Mouse (Mus musculus): Measurements from ENCODE around the gene Smoc2. TPM values are rescaled to one million over a fixed set of nuclear protein-coding genes. Genes with fewer than 3 reads are reported as not detected.
A peak's percentile ranks its signal among the peaks of the same experiment; 100 is the strongest.

The Smoc2 gene
- polyA plus RNA-seq, 1 experiment from 2014 or later: 5.9 TPM

GRCm38 (mm10) chr17:14361511-14361910 is 82.2 kb downstream of the Smoc2 start:
- no peak overlapping the region for H3K9ac ChIP-seq
- no peaks in the 10 kb centered on the region for H3K4me1 ChIP-seq
- no peaks in the 10 kb centered on the region for H3K36me3 ChIP-seq
- no peak overlapping the region for H3K4me3 ChIP-seq
- no peaks in the 10 kb centered on the region for H3K9me3 ChIP-seq (replicated peaks)
- H3K27me3 ChIP-seq (replicated peaks): no peaks in the 10 kb centered on the region
- no peak for ATAC-seq
- no peak overlapping the region for H3K4me2 ChIP-seq
- no peak overlapping the region for H3K27ac ChIP-seq
- WGBS (ENCODE audit: insufficient replicate concordance): 58% methylated on average over 1 of the region's 1 CpGs

GRCm38 (mm10) chr17:14370476-14370875 is 91.2 kb downstream of the Smoc2 start:
- H3K4me3 ChIP-seq: no peak overlapping the region
- H3K4me2 ChIP-seq: no peak overlapping the region
- no peaks in the 10 kb centered on the region for H3K9me3 ChIP-seq (replicated peaks)
- no peaks in the 10 kb centered on the region for H3K36me3 ChIP-seq
- H3K27me3 ChIP-seq (replicated peaks): no peaks in the 10 kb centered on the region
- H3K9ac ChIP-seq: no peak overlapping the region
- no peaks in the 10 kb centered on the region for H3K4me1 ChIP-seq
- ATAC-seq: no peak
- H3K27ac ChIP-seq: no peak overlapping the region
- 69% methylated on average over 5 of the region's 5 CpGs for WGBS (ENCODE audit: insufficient replicate concordance)

- Histone ChIP-seq H3K4me3 (no peak overlapping the region), H3K9me3 (replicated peaks) (no peaks in the 10 kb centered on the region), H3K27ac (no peak overlapping the region), H3K4me2 (no peak overlapping the region), H3K27me3 (replicated peaks) (no peaks in the 10 kb centered on the region), H3K36me3 (no peaks in the 10 kb centered on the region), H3K9ac (no peak overlapping the region), H3K4me1 (no peaks in the 10 kb centered on the region)
- 54% methylated on average over 6 of the region's 6 CpGs for WGBS (ENCODE audit: insufficient replicate concordance)
- ATAC-seq: peak; percentile 65
Observed at GRCm38 (mm10) chr17:14371606-14372005, 92.3 kb downstream of the Smoc2 start.

GRCm38 (mm10) chr17:14372324-14373145 is 93.2 kb downstream of the Smoc2 start:
- ATAC-seq: no peak
- 74% methylated on average over 25 of the region's 25 CpGs for WGBS (ENCODE audit: insufficient replicate concordance)
- no peak overlapping the region for H3K27ac ChIP-seq
- H3K9ac ChIP-seq: no peak overlapping the region
- H3K9me3 ChIP-seq (replicated peaks): no peaks in the 10 kb centered on the region
- no peak overlapping the region for H3K4me2 ChIP-seq
- H3K4me3 ChIP-seq: no peak overlapping the region
- no peaks in the 10 kb centered on the region for H3K27me3 ChIP-seq (replicated peaks)
- H3K36me3 ChIP-seq: no peaks in the 10 kb centered on the region
- no peaks in the 10 kb centered on the region for H3K4me1 ChIP-seq

- Histone ChIP-seq H3K36me3 (no peaks in the 10 kb centered on the region), H3K4me3 (no peak overlapping the region), H3K4me1 (no peaks in the 10 kb centered on the region), H3K4me2 (no peak overlapping the region), H3K27ac (no peak overlapping the region), H3K9ac (no peak overlapping the region), H3K27me3 (replicated peaks) (no peaks in the 10 kb centered on the region), H3K9me3 (replicated peaks) (no peaks in the 10 kb centered on the region)
- WGBS (ENCODE audit: insufficient replicate concordance): 63% methylated on average over 17 of the region's 17 CpGs
- ATAC-seq: no peak
Observed at GRCm38 (mm10) chr17:14378692-14379446, 99.6 kb downstream of the Smoc2 start.

- ATAC-seq: no peak
- Histone ChIP-seq H3K27ac (no peak overlapping the region), H3K27me3 (replicated peaks) (no peaks in the 10 kb centered on the region), H3K36me3 (no peaks in the 10 kb centered on the region), H3K4me2 (no peak overlapping the region), H3K4me1 (no peaks in the 10 kb centered on the region), H3K9me3 (replicated peaks) (no peaks in the 10 kb centered on the region), H3K4me3 (no peak overlapping the region), H3K9ac (no peak overlapping the region)
- WGBS (ENCODE audit: insufficient replicate concordance): 70% methylated on average over 2 of the region's 2 CpGs
Observed at GRCm38 (mm10) chr17:14379518-14379917, 100.2 kb downstream of the Smoc2 start.

GRCm38 (mm10) chr17:14379966-14380365 is 100.7 kb downstream of the Smoc2 start:
- Histone ChIP-seq H3K4me1 (no peaks in the 10 kb centered on the region), H3K27me3 (replicated peaks) (no peaks in the 10 kb centered on the region), H3K36me3 (no peaks in the 10 kb centered on the region), H3K4me3 (no peak overlapping the region), H3K9ac (no peak overlapping the region), H3K9me3 (replicated peaks) (no peaks in the 10 kb centered on the region), H3K4me2 (no peak overlapping the region), H3K27ac (no peak overlapping the region)
- 61% methylated on average over 3 of the region's 3 CpGs for WGBS (ENCODE audit: insufficient replicate concordance)
- ATAC-seq: no peak

- Histone ChIP-seq H3K36me3 (no peaks in the 10 kb centered on the region), H3K27ac (no peak overlapping the region), H3K27me3 (replicated peaks) (no peaks in the 10 kb centered on the region), H3K4me2 (no peak overlapping the region), H3K4me3 (no peak overlapping the region), H3K9me3 (replicated peaks) (no peaks in the 10 kb centered on the region), H3K9ac (no peak overlapping the region), H3K4me1 (no peaks in the 10 kb centered on the region)
- WGBS (ENCODE audit: insufficient replicate concordance): 75% methylated on average over 12 of the region's 12 CpGs
- ATAC-seq: no peak
Observed at GRCm38 (mm10) chr17:14380526-14380925, 101.2 kb downstream of the Smoc2 start.

- ATAC-seq: no peak
- H3K4me2 ChIP-seq: no peak overlapping the region
- H3K4me1 ChIP-seq: no peaks in the 10 kb centered on the region
- H3K4me3 ChIP-seq: no peak overlapping the region
- no peaks in the 10 kb centered on the region for H3K36me3 ChIP-seq
- H3K9ac ChIP-seq: no peak overlapping the region
- no peaks in the 10 kb centered on the region for H3K9me3 ChIP-seq (replicated peaks)
- H3K27ac ChIP-seq: no peak overlapping the region
- no peaks in the 10 kb centered on the region for H3K27me3 ChIP-seq (replicated peaks)
- 32% methylated on average over 7 of the region's 7 CpGs for WGBS (ENCODE audit: insufficient replicate concordance)
Observed at GRCm38 (mm10) chr17:14381482-14381881, 102.2 kb downstream of the Smoc2 start.

- Histone ChIP-seq H3K4me2 (no peak overlapping the region), H3K9me3 (replicated peaks) (no peaks in the 10 kb centered on the region), H3K36me3 (no peaks in the 10 kb centered on the region), H3K4me3 (no peak overlapping the region), H3K4me1 (no peaks in the 10 kb centered on the region), H3K27me3 (replicated peaks) (no peaks in the 10 kb centered on the region), H3K27ac (no peak overlapping the region), H3K9ac (no peak overlapping the region)
- no peak for ATAC-seq
- 49% methylated on average over 4 of the region's 4 CpGs for WGBS (ENCODE audit: insufficient replicate concordance)
Observed at GRCm38 (mm10) chr17:14383981-14384380, 104.7 kb downstream of the Smoc2 start.

- no peaks in the 10 kb centered on the region for H3K27me3 ChIP-seq (replicated peaks)
- no peak overlapping the region for H3K9ac ChIP-seq
- H3K4me1 ChIP-seq: no peaks in the 10 kb centered on the region
- no peaks in the 10 kb centered on the region for H3K36me3 ChIP-seq
- ATAC-seq: no peak
- no peak overlapping the region for H3K27ac ChIP-seq
- no peaks in the 10 kb centered on the region for H3K9me3 ChIP-seq (replicated peaks)
- WGBS (ENCODE audit: insufficient replicate concordance): 62% methylated on average over 6 of the region's 6 CpGs
- no peak overlapping the region for H3K4me3 ChIP-seq
- no peak overlapping the region for H3K4me2 ChIP-seq
Observed at GRCm38 (mm10) chr17:14384980-14385379, 105.7 kb downstream of the Smoc2 start.

GRCm38 (mm10) chr17:14387261-14387660 is 108.0 kb downstream of the Smoc2 start:
- H3K9me3 ChIP-seq (replicated peaks): no peaks in the 10 kb centered on the region
- 49% methylated on average over 6 of the region's 6 CpGs for WGBS (ENCODE audit: insufficient replicate concordance)
- no peak overlapping the region for H3K9ac ChIP-seq
- no peaks in the 10 kb centered on the region for H3K27me3 ChIP-seq (replicated peaks)
- H3K36me3 ChIP-seq: no peaks in the 10 kb centered on the region
- no peak overlapping the region for H3K4me2 ChIP-seq
- H3K4me3 ChIP-seq: no peak overlapping the region
- no peak overlapping the region for H3K27ac ChIP-seq
- H3K4me1 ChIP-seq: no peaks in the 10 kb centered on the region
- ATAC-seq: no peak

All from liver, embryonic 12.5 days (tissue).